In the genomic region with DNA sequence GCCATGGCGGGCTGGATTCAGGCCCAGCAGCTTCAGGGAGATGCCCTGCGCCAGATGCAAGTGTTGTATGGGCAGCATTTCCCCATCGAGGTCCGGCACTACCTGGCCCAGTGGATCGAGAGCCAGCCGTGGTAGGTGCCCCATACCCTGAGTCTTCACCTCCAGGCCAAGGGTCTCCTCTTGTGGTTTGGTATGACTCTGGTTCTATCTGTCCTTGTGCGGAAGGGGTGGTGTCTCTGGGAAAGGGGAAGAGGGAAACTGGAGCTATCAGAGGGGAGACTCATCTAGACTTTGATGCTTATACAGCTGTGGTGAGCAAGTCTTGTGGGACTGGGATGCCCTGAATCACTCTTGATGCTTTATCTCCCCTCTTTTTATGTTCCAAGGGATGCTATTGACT, we compare ENCODE assay signal across 13 mouse cellular contexts. TPM values are rescaled to one million over a fixed set of nuclear protein-coding genes. Genes with fewer than 3 reads are reported as not detected.
DNase-seq lines count a peak whose midpoint lies in the region; ATAC-seq and TF ChIP-seq lines count a peak whose summit lies in the region.
"Had no signal": no experiment of that assay in that cellular context is flagged by ENCODE, and none has a peak within 500 bp of the region (broad histone marks: within the 10 kb centered on the region; RNA-seq: fewer than 3 reads in every experiment).

No protein-coding gene starts in this region.

- peak overlapping the region; percentile 93 for H3K4me2 ChIP-seq in liver, embryonic 14.5 days (ENCODE audit: low read depth)

- H3K79me2 ChIP-seq in heart, adult 2 months (replicated peaks; ENCODE audit: control insufficient read depth, insufficient read depth, low read length), result no peaks in the 10 kb centered on the region

- no peak for DNase-seq in heart, embryonic 10.5 days (ENCODE audit: low spot score)
- DNase-seq in heart, adult 2 months, result no peak
- no peak for DNase-seq in thymus, adult 2 months
- DNase-seq in thymus, postnatal 4 days, result no peak
- no peak for DNase-seq in liver, embryonic 14.5 days (ENCODE audit: low read depth in 3 of 3, low spot score in 3 of 3)
- no peak for DNase-seq in adrenal gland, adult 18-20 months (ENCODE audit: low spot score in 2 of 2)
- DNase-seq in kidney, postnatal 4 days, result no peak
- no peak for DNase-seq in layer of hippocampus, adult 18-20 months (ENCODE audit: low spot score in 2 of 2)
- DNase-seq: B cell, adult 2 months; cerebellum, adult 9-11 months; forebrain, postnatal 0 days; lung, postnatal 14 days had no signal

- no peak for TF ChIP-seq EP300 in heart, adult 2 months (IDR thresholded peaks at IDR 0.05; ENCODE audit: insufficient read depth, low read depth, low read length)
- no peak for TF ChIP-seq EP300 in liver, embryonic 14.5 days (IDR thresholded peaks at IDR 0.05; ENCODE audit: low read depth)

- WGBS in heart, embryonic 10.5 days, result 82% methylated on average over 7 of the region's 7 CpGs
- 87% methylated on average over 7 of the region's 7 CpGs for WGBS in heart, adult 2 months
- 13% methylated on average over 7 of the region's 7 CpGs for WGBS in thymus, adult 2 months
- 25% methylated on average over 7 of the region's 7 CpGs for WGBS in liver, embryonic 14.5 days (ENCODE audit: insufficient replicate concordance)

- no peak for TF ChIP-seq POLR2A in heart, adult 2 months (IDR thresholded peaks at IDR 0.05; ENCODE audit: insufficient read depth, low read depth, low read length)
- no peak for TF ChIP-seq POLR2A in thymus, adult 2 months (IDR thresholded peaks at IDR 0.05; ENCODE audit: control insufficient read depth, extremely low read depth, insufficient read depth, low read length, poor library complexity)

- H3K9ac ChIP-seq in heart, adult 2 months (ENCODE audit: low read depth, low read length), result no peak overlapping the region
- peak overlapping the region; percentile 66; the same call in 1 of the 2 replicates for H3K9ac ChIP-seq in liver, embryonic 14.5 days (replicated peaks)
- H3K9ac ChIP-seq: forebrain, postnatal 0 days had no signal

- intact Hi-C loops in heart, adult 2 months (cut with DNase I), result no loop called here

- H3K27me3 ChIP-seq in heart, embryonic 10.5 days (ENCODE audit: insufficient read depth, poor library complexity, severe bottlenecking), result peaks cover 78% of the 10 kb centered on the region
- no peaks in the 10 kb centered on the region for H3K27me3 ChIP-seq in heart, adult 2 months (ENCODE audit: control insufficient read depth, insufficient read depth, low read length)
- no peaks in the 10 kb centered on the region for H3K27me3 ChIP-seq in thymus, adult 2 months (ENCODE audit: control insufficient read depth, insufficient read depth, low read length)
- H3K27me3 ChIP-seq in liver, embryonic 14.5 days (ENCODE audit: control insufficient read depth, insufficient read depth, low read length), result no peaks in the 10 kb centered on the region

- ATAC-seq in liver, embryonic 14.5 days (ENCODE audit: insufficient read depth), result no peak

- H3K27ac ChIP-seq in heart, embryonic 10.5 days, result no peak overlapping the region
- no peak overlapping the region for H3K27ac ChIP-seq in heart, adult 2 months
- peak overlapping the region; percentile 16 for H3K27ac ChIP-seq in thymus, adult 2 months (ENCODE audit: control insufficient read depth, insufficient read depth, low read length)
- H3K27ac ChIP-seq in liver, embryonic 14.5 days, result no peak overlapping the region
- H3K27ac ChIP-seq: hindbrain, embryonic 14.5 days had no signal

- H3K9me3 ChIP-seq in heart, embryonic 10.5 days, result no peaks in the 10 kb centered on the region
- no peaks in the 10 kb centered on the region for H3K9me3 ChIP-seq in liver, embryonic 14.5 days (ENCODE audit: control insufficient read depth, low read length)

- TF ChIP-seq CTCF in heart, adult 2 months (IDR thresholded peaks at IDR 0.05), result no peak
- TF ChIP-seq CTCF in thymus, adult 2 months (IDR thresholded peaks at IDR 0.05; ENCODE audit: borderline replicate concordance, control insufficient read depth, extremely low read depth, insufficient read depth, low read length, poor library complexity), result no peak
- TF ChIP-seq CTCF in liver, embryonic 14.5 days (IDR thresholded peaks at IDR 0.05; ENCODE audit: low read depth), result no peak

- peak overlapping the region; percentile 72 for H3K4me3 ChIP-seq in heart, embryonic 10.5 days
- no peak overlapping the region for H3K4me3 ChIP-seq in heart, adult 2 months
- peak overlapping the region; percentile 52 for H3K4me3 ChIP-seq in thymus, adult 2 months (ENCODE audit: control insufficient read depth, insufficient read depth, low read length)
- H3K4me3 ChIP-seq in liver, embryonic 14.5 days (ENCODE audit: insufficient read depth in 1 of 2, low read depth in 2 of 2, low read length in 2 of 2), result peak overlapping the region; percentile 18 to 62; a peak in 3 of 4 replicates

- H3K36me3 ChIP-seq in heart, embryonic 10.5 days, result no peaks in the 10 kb centered on the region
- H3K36me3 ChIP-seq in heart, adult 2 months (ENCODE audit: control insufficient read depth, insufficient read depth, low read length), result no peaks in the 10 kb centered on the region
- peaks cover 16% of the 10 kb centered on the region for H3K36me3 ChIP-seq in thymus, adult 2 months (ENCODE audit: control insufficient read depth, insufficient read depth, low read length)
- peaks cover 4% of the 10 kb centered on the region; the same call in 1 of the 2 replicates for H3K36me3 ChIP-seq in liver, embryonic 14.5 days (replicated peaks; ENCODE audit: control insufficient read depth, insufficient read depth, low read depth)

- peaks cover 12% of the 10 kb centered on the region for H3K4me1 ChIP-seq in heart, embryonic 10.5 days
- H3K4me1 ChIP-seq in heart, adult 2 months (ENCODE audit: control insufficient read depth, insufficient read depth, low read length), result peaks cover 6% of the 10 kb centered on the region
- H3K4me1 ChIP-seq in thymus, adult 2 months (replicated peaks; ENCODE audit: control insufficient read depth, insufficient read depth, low read length), result peaks cover 40% of the 10 kb centered on the region
- peaks cover 5 to 14% of the 10 kb centered on the region in 2 experiments; a peak in 3 of 4 replicates for H3K4me1 ChIP-seq in liver, embryonic 14.5 days (replicated peaks; ENCODE audit: control insufficient read depth in 2 of 2, insufficient read depth in 2 of 2, low read length in 1 of 2)

RNA-seq across cellular contexts. Expression of gene Stat5a, which starts 2.2 kb away (rescaled TPM):
- polyA plus RNA-seq in heart, embryonic 10.5 days (2016; fragmentation: Nextera tagmentation; extraction: Ambion mirVana), result 6.2 and 6.6 TPM in 2 replicates
- 10 to 100 TPM; 20.3 to 22.3 TPM for total RNA-seq in heart, adult 2 months (2021)
- polyA plus RNA-seq in heart, adult 2 months (2012; rRNA removed), result 24.3 and 26.6 TPM in 2 replicates
- polyA plus RNA-seq in thymus, adult 2 months (2012; rRNA removed), result 136 and 161 TPM in 2 replicates
- 7.8 and 8.5 TPM in 2 replicates for polyA plus RNA-seq in liver, embryonic 14.5 days (2012; rRNA removed)
- 7.2 and 8.6 TPM in 2 replicates for polyA plus RNA-seq in liver, embryonic 14.5 days (2014; fragmentation: Nextera tagmentation; extraction: Ambion mirVana)
- 10 to 100 TPM; 28.0 to 29.3 TPM for total RNA-seq in adrenal gland, adult 18-20 months (2021)
- 1 to 10 TPM; 1.1 to 1.8 TPM for total RNA-seq in layer of hippocampus, adult 18-20 months (2021)

RNA-seq across cellular contexts. Expression of gene Stat5b, which starts 10.8 kb away (rescaled TPM):
- polyA plus RNA-seq in heart, embryonic 10.5 days (2016; fragmentation: Nextera tagmentation; extraction: Ambion mirVana), result 25.7 and 30.1 TPM in 2 replicates
- 10 to 100 TPM; 58.6 to 65.2 TPM for total RNA-seq in heart, adult 2 months (2021)
- polyA plus RNA-seq in heart, adult 2 months (2012; rRNA removed), result 35.4 and 50.7 TPM in 2 replicates
- polyA plus RNA-seq in thymus, adult 2 months (2012; rRNA removed), result 178 and 204 TPM in 2 replicates
- 10.6 and 12.4 TPM in 2 replicates for polyA plus RNA-seq in liver, embryonic 14.5 days (2012; rRNA removed)
- polyA plus RNA-seq in liver, embryonic 14.5 days (2014; fragmentation: Nextera tagmentation; extraction: Ambion mirVana), result 16.4 and 19.3 TPM in 2 replicates
- total RNA-seq in adrenal gland, adult 18-20 months (2021), result 10 to 100 TPM; 40.1 to 74.3 TPM
- total RNA-seq in layer of hippocampus, adult 18-20 months (2021), result 10 to 100 TPM; 12.1 to 16.2 TPM
